Mouse (Mus musculus): ENCODE measurements at regions not wholly inside any gene's neighbourhood (a gene's known extent, or its start where the extent isn't known, plus 50 kb on each side); places are given as distances from the start of the nearest gene placed in this dataset.

DNA sequence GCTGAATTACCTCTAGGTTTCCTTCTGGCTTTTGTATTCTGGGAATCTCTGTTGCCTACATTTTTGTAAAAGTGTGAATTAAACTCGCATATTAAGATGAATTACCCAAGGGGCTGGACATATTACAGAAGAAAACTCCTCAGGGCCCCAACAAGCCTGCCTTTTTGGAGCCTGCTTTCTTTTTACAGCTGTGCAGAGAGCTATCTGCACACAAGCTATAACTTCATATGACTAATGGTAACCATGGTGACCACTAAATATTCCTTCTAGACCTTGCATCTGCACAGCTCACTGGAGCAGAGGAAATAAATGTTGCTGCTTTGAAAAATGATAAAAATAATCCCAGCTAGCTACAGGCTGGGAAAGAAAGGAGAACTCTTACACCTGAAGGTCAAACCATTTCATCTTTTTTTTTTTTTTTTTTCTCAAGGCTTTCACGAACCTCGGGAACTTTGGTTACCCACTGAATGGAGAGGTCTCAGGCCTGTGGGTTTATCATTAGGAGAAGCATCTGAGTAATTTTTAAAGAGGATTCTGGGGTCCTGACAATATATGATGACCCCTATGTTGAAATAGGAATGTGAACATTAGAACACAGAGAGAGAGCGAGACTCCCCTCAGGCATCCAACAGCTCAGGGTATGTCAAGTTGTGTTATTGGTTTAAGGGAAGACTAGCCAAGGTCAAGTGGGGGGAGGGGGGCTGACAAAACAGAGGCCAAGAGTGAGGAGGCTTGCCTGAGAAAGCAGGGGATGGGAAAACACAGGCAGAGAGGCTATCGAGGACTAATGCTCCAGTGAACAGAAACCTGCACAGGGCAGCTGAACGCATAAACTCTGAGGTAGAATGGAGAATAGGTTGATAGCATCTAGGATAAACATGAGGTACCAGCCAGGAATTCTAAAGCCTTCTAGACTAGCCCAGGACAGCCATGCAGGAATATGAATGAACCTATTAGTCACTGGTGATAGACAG lies 188.4 kb downstream of the Phlda1 start:
- DNase-seq (ENCODE audit: low read depth, low spot score): no peak

GRCm38 (mm10) chr10:111695918-111696760 lies 190.1 kb downstream of the Phlda1 start:
- DNase-seq (ENCODE audit: low read depth, low spot score): no peak

DNA sequence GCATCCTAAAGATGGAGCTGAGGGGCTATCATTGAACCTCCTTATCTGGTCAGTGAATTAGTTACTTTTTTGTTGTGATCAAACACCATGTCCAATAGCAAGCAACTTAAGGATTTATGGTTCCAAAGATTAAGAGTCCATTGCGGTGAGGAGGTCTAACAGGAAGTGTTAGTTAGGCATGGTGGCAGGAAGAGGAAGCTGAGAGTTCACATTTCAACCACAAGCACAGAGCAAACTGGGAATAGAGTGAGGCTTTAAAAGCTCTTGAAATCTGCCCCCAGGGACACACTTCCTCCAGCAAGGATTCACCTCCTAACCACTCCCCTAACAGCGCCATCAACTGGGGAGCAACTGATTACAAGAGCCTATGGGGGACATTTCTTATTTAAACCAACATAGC lies 190.9 kb downstream of the Phlda1 start:
- DNase-seq (ENCODE audit: low read depth, low spot score): no peak

DNA sequence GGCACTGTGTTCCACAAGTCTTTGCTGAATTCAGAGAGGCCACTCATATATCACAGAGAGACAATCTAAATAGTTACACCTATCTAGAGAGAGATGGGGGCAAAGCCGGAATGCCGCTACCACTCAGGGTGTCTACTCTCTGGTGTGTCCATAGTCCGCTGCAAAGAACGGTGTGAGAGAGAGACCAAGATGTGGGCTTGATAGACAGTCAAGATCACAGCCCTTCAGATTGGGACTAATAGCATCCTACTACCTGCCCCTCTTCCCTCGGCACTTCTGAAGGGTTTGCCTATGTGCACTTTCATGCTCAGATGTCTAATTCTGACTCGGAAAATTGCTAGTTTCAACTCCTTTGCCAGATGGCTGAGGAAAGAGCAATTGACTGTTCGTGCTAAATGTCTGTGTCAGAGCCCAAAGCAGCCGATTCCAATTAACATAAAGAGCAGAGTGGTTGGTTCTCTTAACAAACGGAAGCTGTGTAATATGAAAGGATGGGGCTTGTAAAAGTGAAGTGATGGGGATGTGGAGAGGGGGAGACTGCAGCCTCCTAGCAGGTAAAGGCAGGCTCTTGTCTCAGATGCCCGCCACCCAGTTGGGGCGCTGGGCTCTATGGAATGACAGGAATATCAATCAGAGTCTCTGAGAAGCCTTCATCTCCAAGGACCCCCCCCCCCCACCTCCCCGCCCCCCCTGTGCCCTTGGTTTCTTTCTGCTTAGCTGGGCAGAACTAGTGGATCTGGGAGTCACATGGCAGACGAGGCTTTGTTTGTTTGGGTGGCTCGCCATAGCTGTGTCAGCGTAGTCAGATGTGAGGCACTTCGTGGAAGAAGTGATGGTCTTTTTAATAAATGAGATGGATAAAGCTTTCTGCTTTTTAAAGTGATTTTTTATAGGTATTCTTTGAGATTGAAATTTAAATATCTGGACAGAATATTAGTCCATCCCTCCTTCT lies 193.7 kb downstream of the Phlda1 start:
- DNase-seq (ENCODE audit: low read depth, low spot score): no peak

DNA sequence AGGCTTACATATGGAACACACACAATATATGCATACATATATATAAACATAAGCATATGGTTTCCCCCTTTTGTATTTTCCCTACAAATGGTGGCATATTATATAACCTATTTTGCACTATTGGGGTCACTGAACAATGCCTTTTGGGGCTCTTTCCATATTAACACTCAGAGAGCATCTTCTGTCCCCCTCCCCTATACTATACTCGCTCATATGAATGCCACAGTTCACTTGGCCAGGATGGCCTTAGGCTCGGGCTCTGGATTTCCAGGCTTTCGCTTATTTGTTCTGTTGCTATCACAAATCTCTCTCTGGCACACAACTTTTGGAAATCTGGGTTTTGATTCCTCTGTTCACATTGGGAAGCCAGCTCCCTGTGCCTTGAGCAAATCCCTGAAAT lies 194.5 kb downstream of the Phlda1 start:
- no peak for DNase-seq (ENCODE audit: low read depth, low spot score)

- DNase-seq (ENCODE audit: low read depth, low spot score): no peak
Observed at GRCm38 (mm10) chr10:111701138-111701537, 195.1 kb downstream of the Phlda1 start.

- DNase-seq (ENCODE audit: low read depth, low spot score): no peak
Observed at GRCm38 (mm10) chr10:111702435-111702834, 196.3 kb downstream of the Phlda1 start.

DNA sequence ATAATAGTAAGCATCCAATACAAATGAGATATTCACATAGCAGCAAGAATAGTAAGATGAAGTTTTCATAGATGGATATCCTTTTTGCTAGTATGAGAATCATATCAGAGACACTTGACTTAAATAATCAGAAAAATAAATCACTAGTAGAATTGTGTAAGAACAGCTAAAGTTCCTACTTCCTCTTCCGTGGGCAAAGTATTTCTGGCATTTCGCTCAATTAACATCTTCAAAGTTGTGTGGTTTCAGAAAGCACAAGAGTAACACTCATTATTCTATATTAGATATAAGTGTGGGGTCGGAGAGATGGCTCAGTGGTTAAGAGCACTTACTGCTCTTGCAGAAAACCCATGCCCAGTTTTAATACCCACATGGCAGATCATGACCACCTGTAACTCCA lies 197.4 kb downstream of the Phlda1 start:
- DNase-seq (ENCODE audit: low read depth, low spot score): no peak

DNA sequence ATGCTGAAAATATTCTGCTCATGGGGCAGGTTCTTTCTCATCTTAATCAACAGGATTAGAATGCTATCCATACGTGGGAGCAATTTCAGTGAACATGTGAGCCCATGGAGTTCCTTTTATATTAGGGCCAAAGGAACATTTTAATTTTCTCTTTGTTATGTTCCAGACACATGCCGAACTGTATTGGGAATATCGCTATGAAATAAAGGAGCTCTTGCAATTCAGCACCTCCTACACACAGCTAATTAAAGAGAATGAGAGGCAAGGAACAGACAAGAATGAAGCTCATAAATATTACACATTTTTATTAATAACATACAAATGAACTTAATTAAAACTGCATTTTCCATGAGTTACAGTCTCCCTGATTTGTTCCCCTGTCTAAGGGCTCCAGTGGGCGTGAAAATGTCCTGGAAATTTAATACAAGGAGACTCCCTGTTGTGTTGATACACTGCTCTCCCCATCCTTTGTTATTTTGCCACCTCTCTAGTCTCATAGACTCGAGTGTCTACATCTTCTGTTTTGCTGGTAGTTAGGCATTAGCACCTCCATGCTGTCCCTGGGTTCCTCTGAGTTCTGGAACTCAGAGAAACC lies 205.5 kb downstream of the Phlda1 start:
- no peak for DNase-seq (ENCODE audit: low read depth, low spot score)

GRCm38 (mm10) chr10:111712991-111713390 lies 206.9 kb downstream of the Phlda1 start:
- DNase-seq (ENCODE audit: low read depth, low spot score): no peak

- no peak for DNase-seq (ENCODE audit: low read depth, low spot score)
Observed at GRCm38 (mm10) chr10:111713676-111714075, 207.6 kb downstream of the Phlda1 start.

DNA sequence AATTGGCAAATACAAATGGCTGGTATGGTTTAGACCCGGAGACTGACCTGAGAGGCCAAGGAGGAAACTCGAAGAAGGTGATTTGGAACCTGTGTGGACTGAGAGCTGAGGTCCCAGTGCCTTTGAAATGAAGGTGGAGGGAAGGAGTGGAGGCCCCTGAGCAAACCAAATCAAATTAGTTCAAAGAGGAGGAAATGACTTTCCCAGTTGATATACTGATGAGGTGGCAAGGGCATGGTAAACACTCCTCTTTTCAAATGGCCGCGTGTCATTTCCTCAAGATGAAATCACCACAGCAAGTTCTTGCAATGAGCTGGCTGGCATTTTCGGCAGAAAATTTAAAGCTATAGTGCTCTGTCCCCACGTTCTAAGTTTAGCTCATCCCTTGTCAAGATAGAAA lies 209.1 kb downstream of the Phlda1 start:
- no peak for DNase-seq (ENCODE audit: low read depth, low spot score)

- DNase-seq (ENCODE audit: low read depth, low spot score): no peak
Observed at GRCm38 (mm10) chr10:111719632-111720031, 213.5 kb downstream of the Phlda1 start.

DNA sequence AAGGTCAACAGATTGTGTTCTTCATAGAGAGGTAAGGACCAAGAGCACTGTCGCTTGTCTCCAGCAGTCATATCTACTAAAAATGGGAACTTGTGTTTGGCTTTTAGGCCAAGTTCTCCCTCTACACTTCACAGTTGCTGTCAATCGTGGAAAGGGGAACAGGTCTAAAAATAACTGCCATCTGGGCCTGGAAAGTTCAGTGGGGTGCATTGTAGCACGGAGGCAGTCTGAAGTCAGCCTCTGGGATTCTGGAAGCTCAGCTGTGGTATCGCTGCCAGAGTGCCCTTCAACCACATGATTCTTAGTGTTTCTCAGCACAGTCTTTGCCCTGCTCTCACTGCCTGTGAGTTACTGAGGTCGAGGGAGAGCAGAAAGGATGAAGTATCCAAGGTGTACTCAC lies 215.0 kb downstream of the Phlda1 start:
- DNase-seq (ENCODE audit: low read depth, low spot score): no peak

GRCm38 (mm10) chr10:111723885-111724284 lies 217.8 kb downstream of the Phlda1 start:
- DNase-seq (ENCODE audit: low read depth, low spot score): no peak

- peak; percentile 65 for DNase-seq (ENCODE audit: low read depth, low spot score)
Observed at GRCm38 (mm10) chr10:111724574-111725414, 218.7 kb downstream of the Phlda1 start.

GRCm38 (mm10) chr10:111736026-111736425 lies 229.9 kb downstream of the Phlda1 start:
- DNase-seq (ENCODE audit: low read depth, low spot score): no peak

- no peak for DNase-seq (ENCODE audit: low read depth, low spot score)
Observed at GRCm38 (mm10) chr10:111739471-111740138, 232.9 kb upstream of the Krr1 start.

DNA sequence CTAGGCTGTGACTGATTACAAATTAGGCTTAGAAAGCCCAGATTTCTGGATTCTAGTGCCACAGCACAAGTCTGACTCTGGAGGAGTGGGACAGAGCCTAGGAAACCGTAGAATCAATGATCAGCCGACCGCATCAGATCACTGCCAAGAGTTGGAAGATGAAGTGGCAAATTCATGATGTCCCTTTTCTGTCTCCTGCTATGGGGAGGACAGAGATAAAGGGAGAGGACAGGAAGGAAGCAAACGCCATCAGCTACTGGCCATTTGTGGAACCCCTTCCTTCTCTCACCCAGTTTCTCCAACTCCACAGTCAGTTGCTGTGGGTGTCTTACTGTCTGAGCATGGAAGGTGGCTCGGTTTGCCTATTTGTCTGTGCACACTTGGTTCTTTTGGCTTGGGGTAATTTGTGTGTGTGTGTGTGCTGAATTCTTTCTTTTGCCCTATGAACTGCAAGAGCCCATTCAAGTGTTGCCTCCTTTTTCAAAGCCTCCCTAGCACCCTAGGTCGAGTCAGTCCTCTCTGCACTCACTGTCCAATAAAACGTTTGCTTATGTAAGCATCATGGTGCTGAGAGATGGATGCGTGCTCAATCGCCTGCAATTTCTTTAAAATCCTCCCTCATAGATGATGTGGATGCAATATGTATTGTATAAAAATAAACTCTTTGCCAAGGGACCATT lies 231.7 kb upstream of the Krr1 start:
- DNase-seq (ENCODE audit: low read depth, low spot score): no peak

Measured in mesoderm, embryonic 11.5 days (tissue).